Mouse (Mus musculus): ENCODE data around the gene Serinc3. TPM values are rescaled to one million over a fixed set of nuclear protein-coding genes. Genes with fewer than 3 reads are reported as not detected.
A peak's percentile ranks its signal among the peaks of the same experiment; 100 is the strongest.

Serinc3 gene
- total RNA-seq, 1 experiment from 2014 or later: 682 TPM

DNA sequence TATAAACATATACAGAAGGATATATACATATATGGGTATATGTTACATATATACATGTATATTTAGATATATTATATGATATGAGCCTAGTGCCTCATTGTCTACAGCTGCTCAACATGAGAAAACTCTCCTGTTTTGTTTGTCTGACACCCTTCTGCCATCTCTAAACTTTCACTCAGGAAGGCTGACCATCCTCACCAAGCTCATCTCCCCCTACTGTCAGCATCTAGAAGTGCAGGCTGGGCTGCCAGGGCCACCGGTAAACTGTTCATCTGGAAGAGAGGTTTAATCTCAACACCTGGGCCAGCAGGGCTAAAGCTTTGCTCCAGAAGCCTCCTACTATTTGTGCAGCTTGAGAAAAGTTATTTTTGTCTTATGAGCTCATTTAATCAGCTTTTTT, 45.7 kb downstream of the Serinc3 start:
- 0 out of 2 replicates have a peak, but pooled peaks have one; percentile 38 for ATAC-seq (replicated peaks; ENCODE audit: low read depth, poor library complexity, severe bottlenecking)

DNA sequence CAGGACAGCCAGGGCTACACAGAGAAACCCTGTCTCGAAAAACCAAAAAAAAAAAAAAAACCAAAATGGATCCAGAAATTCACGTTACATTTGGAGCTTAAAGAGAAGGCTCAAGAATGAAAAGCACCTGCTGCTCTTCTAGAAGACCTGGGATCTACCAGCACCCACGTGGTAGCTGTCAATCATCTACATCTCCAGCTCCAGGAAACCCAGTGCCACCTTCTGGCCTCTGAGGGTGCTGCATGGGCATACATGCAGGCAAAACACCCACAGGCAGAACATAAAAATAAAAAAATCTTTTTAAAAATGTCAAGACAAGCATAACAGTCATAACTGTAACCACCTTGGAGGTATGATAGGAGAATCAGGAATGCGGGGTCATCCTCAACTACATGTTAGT, 47.3 kb downstream of the Serinc3 start:
- peak; percentile 60 for ATAC-seq (replicated peaks; ENCODE audit: low read depth, poor library complexity, severe bottlenecking)

DNA sequence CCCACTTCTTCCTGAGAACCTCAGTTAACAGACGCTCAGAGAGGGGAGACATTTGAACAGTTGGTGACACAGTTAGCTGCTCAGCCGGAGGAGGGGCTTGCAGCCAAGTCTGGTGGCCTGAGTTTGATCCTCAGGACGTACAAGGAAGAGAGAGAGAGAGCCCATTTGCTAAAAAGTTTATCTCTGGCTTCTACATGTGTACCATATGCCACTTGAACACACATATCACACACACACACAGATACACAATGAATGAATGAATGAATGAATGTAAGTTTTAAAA, 48.1 kb downstream of the Serinc3 start:
- ATAC-seq (replicated peaks; ENCODE audit: low read depth, poor library complexity, severe bottlenecking): 0 out of 2 replicates have a peak, but pooled peaks have one; percentile 0

DNA sequence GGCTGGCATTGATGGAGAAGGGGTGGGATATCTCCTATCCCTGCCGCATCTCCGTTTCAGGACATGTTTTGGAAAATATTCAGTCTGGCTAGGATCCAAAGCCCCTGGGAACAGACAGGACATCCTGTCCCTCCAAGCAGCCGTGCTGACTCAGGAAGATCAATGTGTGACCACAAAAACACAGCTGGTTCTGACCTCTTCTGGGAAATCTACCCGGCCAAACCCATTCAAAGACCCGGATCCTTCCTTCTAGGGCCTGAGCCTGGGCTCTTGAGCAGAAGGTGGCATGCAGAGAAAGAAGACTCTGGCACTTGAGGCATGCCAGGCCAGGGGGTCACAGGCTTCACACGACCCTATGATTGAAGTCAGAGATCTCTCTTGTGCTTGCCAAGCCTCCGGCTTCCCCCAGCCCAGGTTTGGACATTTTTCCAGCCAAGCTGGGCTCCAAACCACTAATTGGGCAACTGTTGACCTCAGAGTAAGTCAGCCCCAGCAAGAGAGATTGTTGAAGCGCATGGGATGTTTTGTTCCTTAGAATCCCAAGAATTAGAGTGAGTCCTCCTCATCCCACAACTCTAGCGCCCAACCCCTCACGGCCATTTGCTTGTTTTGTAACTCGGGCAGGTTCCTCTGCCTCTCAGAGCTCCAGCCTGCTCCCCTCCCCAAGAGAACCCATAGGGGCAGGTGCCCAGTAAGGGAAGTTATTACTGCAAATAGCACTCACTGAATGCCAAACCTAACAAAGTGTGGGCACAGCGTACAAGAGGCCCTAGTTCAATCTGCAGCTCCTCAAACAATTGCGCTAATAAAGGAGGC, 48.7 kb downstream of the Serinc3 start:
- ATAC-seq (replicated peaks; ENCODE audit: low read depth, poor library complexity, severe bottlenecking): peak; percentile 6; the same call in 1 of the 2 replicates

DNA sequence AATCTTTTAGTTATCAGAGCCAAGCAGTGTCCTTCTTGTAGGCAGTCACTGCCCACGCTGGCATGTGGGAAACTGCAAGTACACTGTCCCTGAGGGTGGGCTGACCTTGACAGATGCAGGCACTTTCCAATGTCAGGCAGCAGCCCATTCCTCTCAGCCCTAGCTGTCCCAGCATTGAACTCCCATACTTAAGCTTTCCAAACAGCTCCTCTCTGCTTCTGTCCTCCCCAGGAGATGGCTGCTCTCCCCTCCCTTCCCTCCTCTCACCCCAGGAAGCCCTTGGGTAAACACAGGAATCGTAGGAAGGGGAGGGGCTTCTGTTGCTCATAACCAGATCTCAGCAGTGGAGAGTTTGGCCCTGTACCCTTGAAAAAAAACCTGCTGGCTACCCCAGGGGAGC, 49.8 kb downstream of the Serinc3 start:
- no peak for ATAC-seq (replicated peaks; ENCODE audit: low read depth, poor library complexity, severe bottlenecking)

DNA sequence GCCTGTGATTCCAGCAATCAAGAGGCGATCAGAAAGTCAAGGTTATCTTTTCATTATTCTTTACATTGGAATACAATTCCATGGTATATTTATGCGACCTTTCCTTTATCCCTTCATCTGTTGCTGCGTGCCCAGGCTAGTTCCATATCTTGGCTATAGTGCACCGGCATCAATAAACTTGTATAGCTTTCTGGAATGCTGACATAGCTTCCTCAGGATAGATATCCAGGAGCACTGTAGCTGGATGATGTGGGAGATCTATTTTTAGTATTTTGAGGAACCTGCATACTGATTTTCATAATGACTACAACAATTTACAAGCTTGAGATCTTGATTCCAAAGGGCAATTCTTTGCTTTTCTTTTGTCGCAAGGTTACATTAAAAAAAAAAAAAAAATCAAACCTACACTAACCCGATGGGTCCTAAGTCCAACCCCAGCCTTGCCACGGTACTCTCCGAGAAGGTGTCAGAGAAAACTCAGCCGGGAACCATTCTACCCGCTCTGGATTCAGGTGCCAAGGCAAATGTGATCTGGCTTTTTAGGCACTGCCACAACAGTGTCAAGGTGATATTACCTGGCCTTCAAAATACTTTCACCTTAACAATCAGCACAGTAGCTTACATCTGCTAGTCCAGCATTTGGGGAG, 51.2 kb downstream of the Serinc3 start:
- ATAC-seq (replicated peaks; ENCODE audit: low read depth, poor library complexity, severe bottlenecking): no peak

DNA sequence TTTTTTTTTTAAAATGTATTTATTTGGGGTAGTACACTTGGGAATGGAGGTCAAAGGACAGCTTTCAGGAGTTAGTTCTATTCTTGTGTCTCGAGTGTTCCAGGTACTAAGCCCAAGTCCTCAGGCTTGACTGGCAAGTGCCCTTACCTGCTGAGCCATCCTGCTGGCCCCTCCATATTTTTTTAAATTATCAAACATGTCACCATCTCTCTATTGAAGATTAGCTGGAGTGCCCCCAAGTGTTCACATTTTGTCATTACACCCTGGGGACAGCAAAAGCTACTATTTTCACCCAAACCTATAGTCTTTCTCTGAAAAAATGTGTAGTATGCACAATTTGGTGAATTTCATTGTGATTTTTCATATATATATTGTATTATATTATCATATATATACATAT, 52.8 kb downstream of the Serinc3 start:
- ATAC-seq (replicated peaks; ENCODE audit: low read depth, poor library complexity, severe bottlenecking): no peak

DNA sequence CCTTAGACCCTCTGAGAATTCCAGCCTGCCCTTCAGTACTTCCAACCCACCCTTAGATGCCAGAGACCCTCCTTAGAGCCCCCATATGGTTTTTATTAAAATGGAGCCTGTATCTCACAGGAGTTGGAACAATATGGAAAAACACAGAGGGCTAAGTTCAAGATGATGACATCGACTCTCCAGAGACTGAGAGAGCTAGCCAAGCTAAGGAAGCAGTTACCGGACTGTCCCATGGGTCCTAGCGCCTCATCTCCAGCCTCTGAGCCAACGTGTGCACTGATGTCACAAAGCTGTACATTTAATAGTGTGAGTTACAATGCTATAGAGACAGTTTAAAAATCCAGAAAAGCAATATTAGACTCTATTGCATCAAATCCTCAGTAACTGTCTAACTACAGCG, 53.9 kb downstream of the Serinc3 start:
- no peak for ATAC-seq (replicated peaks; ENCODE audit: low read depth, poor library complexity, severe bottlenecking)

DNA sequence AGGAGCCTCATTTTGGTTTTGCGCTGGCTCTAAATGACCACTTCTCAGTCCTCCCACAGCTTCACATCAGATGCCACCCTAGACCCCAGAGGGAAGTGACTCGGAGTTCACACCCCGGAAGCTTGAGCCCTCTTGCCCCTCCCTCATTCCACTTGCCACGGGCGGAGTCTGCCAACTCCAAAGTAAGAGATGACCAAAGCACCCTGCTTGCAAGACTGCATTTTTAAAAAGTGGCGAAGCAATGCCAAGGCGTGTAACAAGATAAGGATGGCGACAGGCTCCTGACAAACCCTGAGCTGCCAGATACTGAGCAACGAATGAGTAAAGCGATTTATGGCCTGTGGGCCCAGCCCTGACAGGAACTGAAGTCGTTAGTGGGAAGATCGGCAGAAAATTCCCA, 54.7 kb downstream of the Serinc3 start:
- peak; percentile 72 for ATAC-seq (replicated peaks; ENCODE audit: low read depth, poor library complexity, severe bottlenecking)

DNA sequence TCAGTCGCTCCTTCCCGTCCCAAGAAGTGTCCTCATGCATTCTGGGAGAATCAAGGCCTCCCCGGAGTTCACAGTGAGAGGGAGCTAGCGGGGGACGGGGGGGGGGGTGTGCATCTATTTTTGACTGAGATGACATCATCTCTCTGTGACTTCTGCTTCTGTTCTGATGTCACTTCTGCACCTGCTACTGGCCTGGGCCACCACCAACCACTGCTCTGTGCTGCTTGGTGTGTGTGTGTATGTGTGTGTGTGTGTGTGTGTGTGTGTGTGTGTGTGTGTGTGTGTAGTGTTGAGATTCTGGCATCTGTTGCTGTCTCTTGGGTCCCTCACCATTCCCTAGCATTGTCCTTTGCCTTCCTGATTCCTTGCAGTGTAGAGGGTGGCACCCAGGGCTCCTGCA, 57.4 kb downstream of the Serinc3 start:
- ATAC-seq (replicated peaks; ENCODE audit: low read depth, poor library complexity, severe bottlenecking): 0 out of 2 replicates have a peak, but pooled peaks have one; percentile 24

DNA sequence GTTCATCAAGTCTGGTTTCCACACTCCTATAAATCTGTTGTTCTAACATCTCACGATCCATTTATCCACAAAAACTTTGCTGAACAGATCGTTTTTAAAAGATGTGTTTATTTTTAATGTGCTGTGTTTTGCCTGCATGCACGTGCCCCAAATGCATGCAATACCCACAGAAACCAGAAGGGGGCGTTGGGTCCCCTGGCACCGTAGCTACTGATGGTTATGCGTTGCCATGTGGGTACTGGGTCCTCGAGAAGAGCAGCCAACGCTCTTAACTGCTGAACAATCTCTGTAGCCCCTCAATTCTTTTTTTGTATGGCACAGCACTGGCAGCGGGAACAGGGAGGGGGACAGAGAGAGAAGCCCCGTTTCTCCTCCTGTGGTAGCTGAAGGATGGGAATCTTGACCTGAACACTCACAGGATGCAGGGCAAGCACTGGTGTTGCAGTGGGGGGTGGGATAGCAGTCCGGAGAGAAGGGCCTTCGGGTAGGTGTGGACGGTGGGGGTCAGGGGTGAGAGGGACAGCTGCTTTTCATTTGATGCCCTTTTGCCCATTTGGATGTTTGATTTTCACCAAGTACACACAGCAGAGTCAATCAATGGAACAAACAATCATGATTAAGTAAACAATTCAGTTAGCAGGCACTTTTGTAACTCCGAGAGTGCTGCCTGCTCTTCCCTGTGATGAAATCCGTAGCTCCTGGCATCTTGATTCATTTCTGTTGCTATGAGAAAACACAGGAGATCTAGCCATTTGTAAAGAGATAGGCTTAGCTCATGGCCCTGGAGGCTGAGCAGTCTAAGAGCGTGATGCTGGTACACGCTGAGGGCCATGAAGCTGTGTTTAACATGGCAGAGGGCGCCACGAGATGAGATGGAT, 58.3 kb downstream of the Serinc3 start:
- 0 out of 2 replicates have a peak, but pooled peaks have one; percentile 16 for ATAC-seq (replicated peaks; ENCODE audit: low read depth, poor library complexity, severe bottlenecking)

DNA sequence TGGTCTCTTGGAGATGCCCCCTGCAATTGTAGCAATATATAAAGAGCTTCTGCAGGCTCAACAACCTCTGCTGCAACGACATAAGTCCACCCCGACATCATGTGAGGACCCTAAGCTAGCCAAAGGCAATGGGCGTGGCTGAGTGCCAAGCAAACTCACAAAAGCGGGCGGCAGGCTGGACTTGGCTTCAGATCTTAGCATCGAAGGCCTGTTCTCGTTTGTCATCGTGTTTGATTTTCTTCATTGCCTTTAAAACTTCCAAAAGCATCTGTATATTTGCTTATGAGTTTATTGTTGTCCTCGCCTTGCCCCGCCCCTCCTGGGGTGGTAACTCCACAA, 60.9 kb downstream of the Serinc3 start:
- no peak for ATAC-seq (replicated peaks; ENCODE audit: low read depth, poor library complexity, severe bottlenecking)

DNA sequence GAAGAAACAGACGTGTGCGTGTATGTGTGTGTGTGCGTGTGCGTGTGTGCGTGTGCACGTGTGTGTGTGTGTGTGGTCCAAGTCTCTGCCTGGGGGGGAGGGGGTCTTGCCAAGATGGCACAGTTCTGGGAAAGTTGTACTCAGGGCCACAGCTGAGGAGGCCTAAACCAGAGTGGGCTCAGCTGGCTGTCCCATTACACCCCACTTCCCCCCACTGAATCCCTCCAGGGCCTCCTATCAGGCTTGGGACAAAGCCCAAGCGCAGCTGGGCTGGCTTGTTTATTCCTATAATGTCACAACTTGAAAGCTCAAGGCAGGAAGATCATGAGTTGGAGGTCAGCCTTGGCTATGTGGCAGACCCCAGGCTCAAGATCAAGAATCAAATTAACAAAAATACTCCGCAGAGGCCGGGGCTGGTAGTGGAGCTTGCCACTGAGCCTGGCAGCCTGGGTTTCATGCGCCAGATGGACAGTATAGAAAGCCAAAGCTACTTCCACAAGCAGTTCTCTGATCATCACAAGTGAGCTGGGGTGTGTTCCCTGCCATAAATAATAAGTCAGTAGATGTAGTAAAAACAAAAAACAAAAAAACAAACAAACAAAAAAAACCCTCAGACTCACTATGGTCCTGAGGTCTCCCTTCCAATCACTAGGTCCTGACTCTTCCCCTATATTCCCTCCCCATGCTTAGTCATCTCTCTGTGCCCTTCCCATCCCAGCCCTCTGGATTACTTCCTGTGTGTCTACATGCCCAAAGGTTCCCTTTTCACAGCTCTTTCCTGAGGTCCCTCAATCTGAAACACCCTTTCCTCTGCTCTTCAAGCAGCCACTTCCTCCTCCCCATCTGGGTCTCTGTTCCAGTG, 61.5 kb downstream of the Serinc3 start:
- ATAC-seq (replicated peaks; ENCODE audit: low read depth, poor library complexity, severe bottlenecking): no peak

DNA sequence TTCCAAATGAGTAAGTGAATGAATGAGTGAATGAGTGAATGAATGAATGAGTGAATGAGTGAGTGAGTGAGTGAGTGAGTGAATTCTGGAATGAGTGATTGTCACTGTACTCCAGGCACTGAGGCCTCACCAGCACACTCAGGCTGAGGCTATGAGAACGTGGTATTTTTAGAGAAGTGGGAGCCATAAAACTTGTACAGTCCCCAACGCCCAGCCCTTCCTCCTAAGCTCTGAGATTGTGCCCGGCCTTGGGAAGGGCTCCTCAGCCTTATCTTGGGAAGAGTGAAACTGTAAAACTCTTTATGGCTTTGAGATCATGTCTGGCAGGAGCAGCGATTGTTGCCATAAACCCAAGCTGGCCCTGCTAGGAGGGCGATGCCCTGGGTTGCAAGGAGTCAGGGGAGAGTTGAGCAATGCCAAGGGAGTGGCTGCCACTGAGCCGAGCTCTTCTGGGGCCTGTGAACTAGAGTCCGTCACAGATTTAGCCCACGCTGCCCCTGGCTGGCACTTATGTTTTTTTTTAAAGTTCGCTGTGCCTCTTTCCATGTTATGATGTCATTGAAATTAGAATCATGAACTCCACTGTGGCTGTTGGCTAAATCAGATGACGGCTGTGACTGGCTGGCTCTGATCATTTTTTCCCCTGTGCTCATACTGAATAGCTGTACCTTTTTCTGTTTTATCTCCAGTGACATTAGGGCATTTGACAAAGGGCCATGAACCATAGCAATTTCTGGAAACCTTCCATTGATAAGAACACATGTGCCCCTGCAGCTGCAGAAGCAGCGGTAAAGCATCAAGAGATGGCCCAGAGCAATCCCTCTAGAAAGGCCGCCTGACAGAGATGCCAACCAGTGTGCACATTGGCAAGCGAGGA, 64.6 kb downstream of the Serinc3 start:
- peak; percentile 43 for ATAC-seq (replicated peaks; ENCODE audit: low read depth, poor library complexity, severe bottlenecking)

DNA sequence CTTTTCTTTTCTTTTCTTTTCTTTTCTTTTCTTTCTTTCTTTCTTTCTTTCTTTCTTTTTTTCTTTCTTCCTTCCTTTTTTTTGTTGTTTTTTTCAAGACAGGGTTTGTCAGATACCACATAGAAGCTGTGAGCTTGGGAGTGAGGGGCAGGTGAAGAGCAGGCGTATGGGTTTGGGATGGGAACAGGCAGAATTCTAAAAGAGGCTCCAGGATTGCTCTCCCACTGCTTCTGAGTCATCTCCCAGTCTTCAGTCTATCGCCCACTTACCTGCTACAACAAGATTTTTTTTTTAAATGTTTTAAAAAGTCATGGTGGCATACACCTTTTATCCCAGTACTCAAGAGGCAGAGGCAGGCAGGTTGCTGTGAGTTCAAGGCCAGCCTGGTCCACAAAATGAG, 66.9 kb downstream of the Serinc3 start:
- no peak for ATAC-seq (replicated peaks; ENCODE audit: low read depth, poor library complexity, severe bottlenecking)

DNA sequence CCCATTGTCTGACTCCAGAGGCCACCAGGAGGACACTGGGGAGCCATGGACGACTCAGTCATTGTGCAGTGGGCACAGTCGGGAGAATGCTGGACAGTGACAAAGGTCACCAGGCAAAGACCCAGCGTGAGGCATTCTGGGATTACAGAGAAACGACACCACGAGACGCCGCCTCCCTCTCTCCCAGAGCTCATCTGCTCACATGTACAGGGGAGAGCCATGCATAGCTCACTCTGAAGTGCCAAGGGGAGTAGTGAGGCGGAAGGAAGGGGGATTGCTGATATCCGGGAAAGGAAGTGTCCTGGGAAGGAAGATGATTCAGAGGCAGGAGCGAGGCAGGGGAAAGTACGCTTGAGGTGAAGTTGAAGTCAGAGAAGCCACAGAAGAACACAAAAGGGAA, 69.7 kb downstream of the Serinc3 start:
- ATAC-seq (replicated peaks; ENCODE audit: low read depth, poor library complexity, severe bottlenecking): peak; percentile 44

DNA sequence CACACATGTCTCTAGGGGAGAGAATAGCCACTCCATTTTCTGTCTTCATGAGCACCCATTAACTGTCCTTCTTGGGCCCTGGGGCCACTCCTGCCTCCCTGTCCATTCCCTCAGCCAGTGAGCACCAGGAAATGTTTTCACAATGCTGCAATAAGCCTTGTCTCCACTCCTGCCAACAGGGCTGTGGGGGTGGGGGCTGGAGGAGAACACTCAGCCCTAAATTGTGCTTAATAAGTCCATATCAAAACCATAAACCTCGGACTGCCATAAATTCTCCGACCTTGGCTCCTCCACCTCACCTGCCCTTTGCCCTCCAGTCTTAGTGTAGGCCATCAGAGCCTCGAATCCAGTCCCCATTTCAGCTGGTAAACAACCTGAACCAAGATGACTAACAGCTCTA, 70.6 kb downstream of the Serinc3 start:
- no peak for ATAC-seq (replicated peaks; ENCODE audit: low read depth, poor library complexity, severe bottlenecking)

All from common myeloid progenitor, adult 5-6 weeks (primary cell).